15 mouse cellular contexts compared by ENCODE assay signal in the genomic region with DNA sequence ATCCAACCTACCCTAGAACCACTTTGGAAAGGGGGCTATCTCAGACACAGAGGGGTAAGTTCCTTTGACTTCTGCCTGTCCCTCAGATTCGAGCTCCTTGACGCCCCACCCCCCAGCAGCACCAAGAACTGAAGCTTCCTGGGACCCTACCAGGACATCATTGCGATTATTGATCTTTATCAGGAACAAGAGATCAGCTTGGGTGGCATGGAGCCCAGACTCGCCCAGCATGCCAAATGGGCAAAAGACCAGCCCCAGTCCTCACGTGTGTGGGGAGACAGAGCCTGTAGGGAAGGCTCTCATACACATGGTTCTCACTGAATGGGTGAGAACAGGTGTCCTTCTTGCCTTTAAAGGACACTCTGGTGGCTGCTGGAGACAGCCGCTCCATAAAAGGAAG. TPM values are rescaled to one million over a fixed set of nuclear protein-coding genes. Genes with fewer than 3 reads are reported as not detected.
DNase-seq lines count a peak whose midpoint lies in the region; ATAC-seq and TF ChIP-seq lines count a peak whose summit lies in the region.
"Had no signal": no experiment of that assay in that cellular context is flagged by ENCODE, and none has a peak within 500 bp of the region (broad histone marks: within the 10 kb centered on the region; RNA-seq: fewer than 3 reads in every experiment).

No protein-coding gene starts in this region.

- TF ChIP-seq EP300 in MEL (IDR thresholded peaks at IDR 0.05; ENCODE audit: low read depth in 1 of 2, low read length in 2 of 2): 0 out of 4 replicates have a peak, but pooled peaks of 1 of the 2 experiments have one; percentile 24

- H3K27me3 ChIP-seq in MEL (ENCODE audit: control insufficient read depth in 1 of 2, insufficient read depth in 2 of 2, low read length in 2 of 2): no peaks in the 10 kb centered on the region
- no peaks in the 10 kb centered on the region for H3K27me3 ChIP-seq in liver, embryonic 16.5 days (ENCODE audit: control insufficient read depth, insufficient read depth, low read depth, low read length)
- H3K27me3 ChIP-seq: limb, embryonic 12.5 days; midbrain, embryonic 13.5 days had no signal

- peaks cover 0 to 30% of the 10 kb centered on the region in 2 experiments; a peak in 2 of 4 replicates for H3K36me3 ChIP-seq in MEL (ENCODE audit: control insufficient read depth in 1 of 2, insufficient read depth in 2 of 2, low read length in 2 of 2)
- H3K36me3 ChIP-seq in liver, embryonic 16.5 days (ENCODE audit: control insufficient read depth, insufficient read depth): no peaks in the 10 kb centered on the region
- H3K36me3 ChIP-seq: midbrain, embryonic 13.5 days had no signal

- peaks cover 13% of the 10 kb centered on the region for H3K79me2 ChIP-seq in MEL (ENCODE audit: control insufficient read depth, insufficient read depth, low read length, poor library complexity)

- H3K9ac ChIP-seq in MEL (ENCODE audit: control insufficient read depth, low read depth, low read length, poor library complexity, severe bottlenecking): peak overlapping the region; percentile 45
- H3K9ac ChIP-seq in liver, embryonic 16.5 days (ENCODE audit: low read depth, low read length): no peak overlapping the region
- H3K9ac ChIP-seq: limb, embryonic 12.5 days; midbrain, embryonic 13.5 days had no signal

- intact Hi-C loops in left cerebral cortex, postnatal 4 days (cut with DNase I): no loop called here
- intact Hi-C loops in left cerebral cortex, postnatal 36 days (cut with DNase I): no loop called here

- no peak for TF ChIP-seq POLR2A in MEL (IDR thresholded peaks at IDR 0.05; ENCODE audit: control insufficient read depth in 1 of 2, insufficient read depth in 1 of 2, low read depth in 1 of 2, low read length in 2 of 2, poor library complexity in 1 of 2)

- DNase-seq in cerebellum, postnatal 14 days: peak; percentile 31 to 44
- DNase-seq in cerebellum, adult 18-20 months: no peak
- peak; percentile 29 for DNase-seq in left cerebral cortex, postnatal 4 days
- DNase-seq in left cerebral cortex, postnatal 36 days (ENCODE audit: low spot score in 2 of 2): no peak
- peak; percentile 58 for DNase-seq in MEL (ENCODE audit: low read depth, low spot score)
- no peak for DNase-seq in kidney, adult 8-10 months
- DNase-seq in neural tube, embryonic 10.5 days (ENCODE audit: extremely low spot score, low spot score): no peak
- DNase-seq: cerebellum, adult 8-10 months; embryo, embryonic 11 days; kidney, adult 2 months; kidney, postnatal 36 days had no signal

- H3K27ac ChIP-seq in MEL (ENCODE audit: control insufficient read depth, low read depth, low read length): peak overlapping the region; percentile 71
- H3K27ac ChIP-seq in liver, embryonic 16.5 days (ENCODE audit: low read length): peak overlapping the region; percentile 67
- H3K27ac ChIP-seq: limb, embryonic 12.5 days; midbrain, embryonic 13.5 days had no signal

- TF ChIP-seq RAD21 in MEL (IDR thresholded peaks at IDR 0.05; ENCODE audit: low read depth, low read length): no peak

- no peaks in the 10 kb centered on the region for H3K9me3 ChIP-seq in MEL (replicated peaks; ENCODE audit: insufficient read depth, low read length)
- no peaks in the 10 kb centered on the region for H3K9me3 ChIP-seq in liver, embryonic 16.5 days (replicated peaks; ENCODE audit: control insufficient read depth, low read length)
- H3K9me3 ChIP-seq: limb, embryonic 12.5 days; midbrain, embryonic 13.5 days had no signal

- H3K4me3 ChIP-seq in MEL (ENCODE audit: control insufficient read depth in 1 of 2, insufficient read depth in 1 of 2, low read depth in 2 of 2, low read length in 2 of 2): peak overlapping the region; percentile 28 to 43
- no peak overlapping the region for H3K4me3 ChIP-seq in liver, embryonic 16.5 days (ENCODE audit: low read depth, low read length)
- H3K4me3 ChIP-seq: limb, embryonic 12.5 days; midbrain, embryonic 13.5 days had no signal

- 38% methylated on average over 6 of the region's 6 CpGs for WGBS in liver, embryonic 16.5 days (ENCODE audit: insufficient replicate concordance)

- peaks cover 2 to 40% of the 10 kb centered on the region in 2 experiments; a peak in 3 of 4 replicates for H3K4me1 ChIP-seq in MEL (ENCODE audit: control insufficient read depth in 1 of 2, insufficient read depth in 2 of 2, low read length in 2 of 2)
- peaks cover 41% of the 10 kb centered on the region for H3K4me1 ChIP-seq in liver, embryonic 16.5 days (ENCODE audit: control insufficient read depth, low read depth, low read length)

- H3K4me2 ChIP-seq in liver, embryonic 16.5 days (ENCODE audit: low read depth, low read length): no peak overlapping the region
- H3K4me2 ChIP-seq: limb, embryonic 12.5 days; midbrain, embryonic 13.5 days had no signal

- ATAC-seq in liver, embryonic 16.5 days (ENCODE audit: low read depth): no peak
- ATAC-seq: forebrain, embryonic 14.5 days; midbrain, embryonic 13.5 days had no signal

- no peak for TF ChIP-seq CTCF in MEL (IDR thresholded peaks at IDR 0.05 in 2 of 3, conservative IDR thresholded peaks at IDR 0.05 in 1 of 3; ENCODE audit: control insufficient read depth in 1 of 3, insufficient read depth in 1 of 3, low read depth in 2 of 3, low read length in 3 of 3, poor library complexity in 1 of 3, severe bottlenecking in 1 of 3)

TF ChIP-seq in MEL, 35 proteins besides CTCF, POLR2A, EP300 and RAD21:
- TF ChIP-seq BHLHE40 (IDR thresholded peaks at IDR 0.05; ENCODE audit: borderline replicate concordance, low read depth, low read length) (peak; percentile 75), GATA1 (IDR thresholded peaks at IDR 0.05; ENCODE audit: low read depth, low read length) (0 out of 2 replicates have a peak, but pooled peaks have one; percentile 32), E2F4 (IDR thresholded peaks at IDR 0.05; ENCODE audit: borderline replicate concordance, low read depth, low read length) (no peak), ZNF384 (IDR thresholded peaks at IDR 0.05; ENCODE audit: low read depth, low read length) (no peak), USF1 (IDR thresholded peaks at IDR 0.05; ENCODE audit: low read depth, low read length) (peak; percentile 43; the same call in 1 of the 2 replicates), MYC (IDR thresholded peaks at IDR 0.05; ENCODE audit: low read depth, low read length) (no peak), MXI1 (IDR thresholded peaks at IDR 0.05; ENCODE audit: low read depth, low read length) (peak; percentile 38; the same call in 1 of the 2 replicates)
TF ChIP-seq in MEL: peak in this region for 4.

RNA-seq across cellular contexts. Expression of gene Fads2, which starts 2.7 kb away (rescaled TPM):
- 100 to 1,000 TPM; 220 to 236 TPM for total RNA-seq in left cerebral cortex, postnatal 4 days (2021)
- total RNA-seq in left cerebral cortex, postnatal 36 days (2021): 100 to 1,000 TPM; 117 to 131 TPM
- total RNA-seq in MEL (2012; rRNA removed): 55.2 and 64.0 TPM in 2 replicates
- 100 to 1,000 TPM in 1 of 2 experiments, not detected in 1; 119 TPM for polyA plus RNA-seq in MEL (2012; ENCODE audit: insufficient read depth in 1 of 2, insufficient read length in 2 of 2, low read depth in 1 of 2, low replicate concordance in 2 of 2, missing spikeins in 1 of 2)
- 87.2 and 102 TPM in 2 replicates for polyA plus RNA-seq in liver, embryonic 16.5 days (2015; fragmentation: Nextera tagmentation; extraction: Ambion mirVana)

Comparison
In these comparisons a context has a peak if more than half of its experiments do, and no peak if none do; other contexts are left out.
1. DNase-seq: peak in cerebellum, postnatal 14 days (2 of 2), left cerebral cortex, postnatal 4 days (single experiment) and MEL (single experiment); none in cerebellum, adult 18-20 months (0 of 2), left cerebral cortex, postnatal 36 days (0 of 2), kidney, adult 8-10 months (0 of 2) and neural tube, embryonic 10.5 days (single experiment).